Mouse (Mus musculus) olfactory bulb, adult 2 months (tissue): Measurements from ENCODE around the gene Dusp12.

Experiments used
- CTCF ChIP-seq: fragments of 200-500 bp; IDR thresholded peaks from 2 replicates; pipeline ENCODE4 v1.5.1; 2012; ENCODE audit warnings: low read depth, mild to moderate bottlenecking, low read length, moderate library complexity; ENCODE audit not compliant: insufficient read depth
- POLR2A ChIP-seq: fragments of 200-500 bp; IDR thresholded peaks from 2 replicates; pipeline ENCODE4 v1.6.1; 2012; ENCODE audit warnings: mild to moderate bottlenecking, low read depth, low read length, moderate library complexity; ENCODE audit not compliant: insufficient read depth

- TF ChIP-seq POLR2A (no peak), CTCF (no peak)
These were observed 41.0 kb downstream of the Dusp12 start for GRCm38 (mm10) chr1:170844380-170844779.
